Mouse (Mus musculus) lung, embryonic 14.5 days (tissue): Measurements from ENCODE around the gene Dhcr24. TPM values are rescaled to one million over a fixed set of nuclear protein-coding genes. Genes with fewer than 3 reads are reported as not detected.
A peak's percentile ranks its signal among the peaks of the same experiment; 100 is the strongest.

ENCODE experiments used
- ATAC-seq: fragments of 200-750 bp; cut with Nextera tagmentation; 2 replicates; pipeline ENCODE4 v1.8.0; 2017; ENCODE audit warnings: mild to moderate bottlenecking, moderate TSS enrichment, moderate library complexity; ENCODE audit not compliant: insufficient read depth
- DNase-seq: peaks from one replicate; pipeline ENCODE4 v3.0.0-alpha.2; 2015
- H3K27ac ChIP-seq: fragments of 300-500 bp; sonication (generic); 2 replicates; pipeline ENCODE4 v1.5.1; 2014; ENCODE audit warnings: low read depth, mild to moderate bottlenecking, moderate library complexity
- H3K27me3 ChIP-seq: fragments of 300-500 bp; sonication (generic); 2 replicates; pipeline ENCODE4 v1.6.1; 2014; ENCODE audit warnings: low read length, control low read depth; ENCODE audit not compliant: insufficient read depth
- H3K36me3 ChIP-seq: fragments of 300-500 bp; sonication (generic); 2 replicates; pipeline ENCODE4 v1.6.1; 2014; ENCODE audit warnings: control low read depth; ENCODE audit not compliant: insufficient read depth
- H3K4me1 ChIP-seq: fragments of 300-500 bp; sonication (generic); 2 replicates; pipeline ENCODE4 v1.6.1; 2014; ENCODE audit warnings: antibody characterized with exemption, control low read depth; ENCODE audit not compliant: insufficient read depth
- H3K4me2 ChIP-seq: fragments of 300-500 bp; sonication (generic); 2 replicates; pipeline ENCODE4 v1.6.1; 2014; ENCODE audit warnings: mild to moderate bottlenecking
- H3K4me3 ChIP-seq: fragments of 300-500 bp; sonication (generic); 2 replicates; pipeline ENCODE4 v1.5.1; 2014; ENCODE audit warnings: low read depth, low read length
- H3K9ac ChIP-seq: fragments of 300-500 bp; sonication (generic); 2 replicates; pipeline ENCODE4 v1.6.1; 2014
- H3K9me3 ChIP-seq: fragments of 300-500 bp; sonication (generic); 2 replicates; pipeline ENCODE4 v1.6.1; 2016; ENCODE audit warnings: low read depth, low read length, control low read depth
- CTCF ChIP-seq: IDR thresholded peaks from 2 replicates; pipeline ENCODE4 v1.5.1; 2016; ENCODE audit warnings: antibody characterized with exemption, low read depth
- WGBS: fragments of 180-500 bp; shearing (Covaris S2); extraction: QIAGEN DNeasy Blood & Tissue Kit; methylation state at CpG from one replicate; pipeline ENCODE4 v1.1.7; 2014; 5-methylcytosine and 5-hydroxymethylcytosine counted together
- polyA plus RNA-seq: library from polyadenylated mRNA; unstranded; fragments of >200 nt; fragmentation: Nextera tagmentation; extraction: Ambion mirVana; gene quantifications from 2 replicates; pipeline ENCODE4 v1.2.1, GENCODE M21; 2014

Dhcr24 gene
- polyA plus RNA-seq, 1 experiment from 2014 or later, result 25.0 TPM

DNA sequence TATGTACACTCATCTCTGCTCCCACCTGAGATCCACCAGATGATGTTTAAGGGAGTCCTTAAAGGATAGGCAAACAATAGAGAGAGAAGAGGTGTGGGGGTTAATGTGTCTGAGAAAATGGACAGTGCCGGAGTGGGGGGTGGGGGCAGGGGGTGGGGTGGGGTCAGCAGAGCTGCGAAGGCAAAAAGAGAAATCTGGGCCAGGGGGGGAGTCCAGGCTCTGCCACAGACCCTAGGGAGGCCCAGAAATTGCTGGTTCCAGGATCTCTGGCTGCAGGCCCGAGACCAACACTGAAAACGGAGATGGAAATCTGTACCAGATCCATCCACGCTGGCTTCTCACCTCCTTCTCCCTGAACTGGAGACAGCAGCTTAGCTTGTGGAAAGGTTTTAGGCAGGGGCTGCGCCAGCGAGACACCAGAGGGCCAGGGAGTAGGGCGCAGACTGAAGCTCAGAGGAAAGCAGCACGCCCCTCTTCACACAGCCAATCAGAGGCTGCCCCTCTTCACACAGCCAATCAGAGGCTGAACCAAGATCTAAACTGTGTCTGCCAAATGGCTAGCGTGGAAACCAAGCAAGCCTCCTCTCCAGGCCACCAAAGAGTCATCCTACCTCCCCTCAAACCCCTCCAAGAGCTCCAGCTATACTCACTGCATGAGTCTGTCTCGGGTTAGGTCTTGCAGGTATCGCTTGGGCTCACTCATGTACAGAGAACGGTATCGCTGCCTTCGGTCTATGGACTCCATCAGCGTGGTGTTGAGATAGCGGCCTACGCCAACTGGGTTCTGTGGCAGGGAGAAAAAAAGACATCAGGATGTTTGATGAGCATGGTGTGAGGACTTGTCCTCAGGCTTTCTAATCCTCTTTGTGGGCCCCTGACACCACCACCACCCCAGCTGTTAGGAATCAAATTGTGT, 46.1 kb downstream of the Dhcr24 start:
- H3K27me3 ChIP-seq, result no peaks in the 10 kb centered on the region
- no peak overlapping the region for H3K27ac ChIP-seq
- peak; percentile 96 for ATAC-seq
- 0 out of 2 replicates have a peak, but pooled peaks have one; percentile 1 for TF ChIP-seq CTCF
- H3K4me1 ChIP-seq, result no peaks in the 10 kb centered on the region
- H3K9ac ChIP-seq, result no peak overlapping the region
- H3K4me2 ChIP-seq, result peak overlapping the region; percentile 32; the same call in 1 of the 2 replicates
- DNase-seq, result peak; percentile 71
- no peak overlapping the region for H3K4me3 ChIP-seq
- H3K9me3 ChIP-seq, result no peaks in the 10 kb centered on the region
- no peaks in the 10 kb centered on the region for H3K36me3 ChIP-seq
- WGBS, result 38% methylated on average over 18 of the region's 18 CpGs

GRCm38 (mm10) chr4:106607905-106608304, 47.1 kb downstream of the Dhcr24 start:
- WGBS, result 81% methylated on average over 1 of the region's 1 CpGs
- H3K4me3 ChIP-seq, result no peak overlapping the region
- no peak overlapping the region for H3K9ac ChIP-seq
- no peak overlapping the region for H3K4me2 ChIP-seq
- H3K4me1 ChIP-seq, result no peaks in the 10 kb centered on the region
- no peaks in the 10 kb centered on the region for H3K36me3 ChIP-seq
- H3K27me3 ChIP-seq, result no peaks in the 10 kb centered on the region
- no peak overlapping the region for H3K27ac ChIP-seq
- DNase-seq, result no peak
- H3K9me3 ChIP-seq, result no peaks in the 10 kb centered on the region
- no peak for ATAC-seq
- no peak for TF ChIP-seq CTCF

DNA sequence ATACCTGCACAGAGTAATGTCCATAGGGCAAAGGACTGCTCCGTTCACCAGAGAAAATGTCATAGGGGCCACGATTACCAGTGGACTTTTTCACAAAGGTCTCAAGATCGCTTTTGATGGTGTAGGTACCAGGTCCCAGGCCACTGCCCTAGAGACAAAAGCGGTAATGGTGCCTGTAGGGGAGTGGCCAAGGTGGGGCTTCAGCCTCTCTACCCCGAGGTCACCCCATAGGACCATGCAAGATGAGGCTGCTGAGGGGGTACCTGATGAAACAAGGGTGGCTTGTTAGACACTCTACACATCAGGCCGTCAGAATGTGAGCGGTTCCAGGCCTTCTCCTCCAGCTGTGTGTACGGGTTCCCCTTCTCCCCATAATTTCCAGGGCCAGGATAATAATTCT, 52.3 kb downstream of the Dhcr24 start:
- Histone ChIP-seq H3K4me2 (no peak overlapping the region), H3K9me3 (no peaks in the 10 kb centered on the region), H3K27me3 (no peaks in the 10 kb centered on the region), H3K4me1 (no peaks in the 10 kb centered on the region), H3K36me3 (no peaks in the 10 kb centered on the region), H3K4me3 (no peak overlapping the region), H3K27ac (no peak overlapping the region), H3K9ac (no peak overlapping the region)
- ATAC-seq (no peak), DNase-seq (no peak)
- TF ChIP-seq CTCF, result no peak
- WGBS, result 78% methylated on average over 8 of the region's 8 CpGs

DNA sequence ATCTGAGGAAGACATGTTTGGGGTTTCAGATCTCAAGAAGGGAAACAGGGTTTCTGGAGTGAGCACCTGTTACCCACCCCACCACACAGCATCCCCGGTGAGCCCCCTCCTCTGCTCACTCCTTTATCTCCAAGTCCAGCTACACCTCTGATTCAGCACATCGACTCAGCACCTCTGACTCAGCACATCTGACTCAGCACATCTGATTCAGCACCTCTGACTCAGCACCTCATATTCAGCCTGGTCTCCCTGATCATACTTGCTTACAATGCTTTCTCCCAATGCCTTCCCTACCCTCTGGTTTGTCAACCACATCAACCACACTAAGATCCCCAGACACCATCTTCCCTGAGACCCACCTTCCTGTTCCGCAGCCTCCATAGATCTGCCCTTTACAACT, 52.7 kb downstream of the Dhcr24 start:
- Histone ChIP-seq H3K27ac (no peak overlapping the region), H3K9me3 (no peaks in the 10 kb centered on the region), H3K36me3 (no peaks in the 10 kb centered on the region), H3K4me1 (no peaks in the 10 kb centered on the region), H3K4me3 (no peak overlapping the region), H3K9ac (peak overlapping the region; percentile 18; the same call in 1 of the 2 replicates), H3K27me3 (no peaks in the 10 kb centered on the region), H3K4me2 (no peak overlapping the region)
- no peak for ATAC-seq
- no peak for DNase-seq
- 57% methylated on average over 3 of the region's 3 CpGs for WGBS
- no peak for TF ChIP-seq CTCF

GRCm38 (mm10) chr4:106614180-106614797, 53.5 kb downstream of the Dhcr24 start:
- Histone ChIP-seq H3K27me3 (no peaks in the 10 kb centered on the region), H3K9ac (no peak overlapping the region; the same call in 1 of the 2 replicates), H3K4me2 (no peak overlapping the region), H3K36me3 (no peaks in the 10 kb centered on the region), H3K27ac (no peak overlapping the region), H3K4me1 (no peaks in the 10 kb centered on the region), H3K9me3 (no peaks in the 10 kb centered on the region), H3K4me3 (no peak overlapping the region)
- TF ChIP-seq CTCF, result peak; percentile 97
- WGBS, result 45% methylated on average over 7 of the region's 7 CpGs
- DNase-seq, result peak; percentile 89
- peak; percentile 79 for ATAC-seq

DNA sequence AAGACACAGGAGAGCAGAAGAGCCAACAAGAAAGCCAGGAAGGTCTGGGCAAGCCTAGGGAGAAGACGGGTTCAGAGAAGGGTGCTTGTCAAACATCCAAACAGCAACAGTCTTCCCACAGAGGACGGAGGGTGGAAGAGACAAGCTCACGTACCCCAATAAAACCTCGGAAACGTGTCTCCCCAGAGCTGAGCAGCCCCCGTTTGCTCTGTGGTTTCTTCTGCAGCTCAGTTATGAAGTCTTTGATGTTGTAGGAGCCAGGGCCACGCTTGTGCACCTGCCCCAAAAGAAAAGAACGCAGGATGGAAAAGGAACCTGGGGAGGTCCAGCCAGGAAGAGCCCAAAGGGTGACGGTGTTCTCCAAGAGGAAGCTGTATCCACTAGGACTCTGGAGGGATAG, 54.0 kb downstream of the Dhcr24 start:
- TF ChIP-seq CTCF, result no peak
- no peaks in the 10 kb centered on the region for H3K27me3 ChIP-seq
- 72% methylated on average over 9 of the region's 9 CpGs for WGBS

GRCm38 (mm10) chr4:106615637-106616036, 54.8 kb downstream of the Dhcr24 start:
- Histone ChIP-seq H3K36me3 (no peaks in the 10 kb centered on the region), H3K9ac (no peak overlapping the region), H3K4me2 (no peak overlapping the region), H3K27me3 (no peaks in the 10 kb centered on the region), H3K4me1 (no peaks in the 10 kb centered on the region), H3K9me3 (no peaks in the 10 kb centered on the region), H3K27ac (no peak overlapping the region), H3K4me3 (no peak overlapping the region)
- DNase-seq (no peak), ATAC-seq (no peak)
- WGBS, result 72% methylated on average over 12 of the region's 12 CpGs
- TF ChIP-seq CTCF, result no peak

More for the DNA sequence above, 54.0 kb downstream of the Dhcr24 start:
- Histone ChIP-seq H3K9me3 (no peaks in the 10 kb centered on the region), H3K36me3 (no peaks in the 10 kb centered on the region), H3K4me1 (no peaks in the 10 kb centered on the region), H3K9ac (no peak overlapping the region), H3K27ac (no peak overlapping the region), H3K4me2 (no peak overlapping the region), H3K4me3 (no peak overlapping the region)
- DNase-seq (no peak), ATAC-seq (no peak)
